Comparison of ENCODE assay signal across 12 mouse cellular contexts in the genomic region with DNA sequence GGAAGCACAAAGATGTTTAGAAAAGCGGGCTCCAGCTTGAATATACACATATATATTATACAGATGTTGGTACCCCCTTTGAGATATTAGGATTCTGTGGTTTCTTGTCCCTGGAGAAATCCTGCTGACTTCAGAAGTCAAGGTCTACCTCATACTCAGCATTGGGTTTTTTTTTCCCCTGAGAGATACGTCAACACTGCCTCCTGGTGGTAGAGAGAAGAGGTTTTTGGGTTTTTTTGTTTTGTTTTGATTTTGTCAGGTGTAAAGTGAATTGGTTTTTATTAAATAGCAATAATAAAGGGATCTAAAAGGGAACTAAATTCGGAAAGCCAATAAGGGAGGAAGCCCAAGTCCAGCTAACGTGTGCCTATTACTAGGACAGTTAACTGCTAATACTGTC.
DNase-seq lines count a peak whose midpoint lies in the region; ATAC-seq and TF ChIP-seq lines count a peak whose summit lies in the region.
"Had no signal": no experiment of that assay in that cellular context is flagged by ENCODE, and none has a peak within 500 bp of the region (broad histone marks: within the 10 kb centered on the region; RNA-seq: fewer than 3 reads in every experiment).

No protein-coding gene starts in this region.

- H3K4me2 ChIP-seq in kidney, embryonic 15.5 days = no peak overlapping the region
- H3K4me2 ChIP-seq: hindbrain, embryonic 13.5 days; liver, embryonic 15.5 days had no signal

- no peak overlapping the region for H3K9ac ChIP-seq in kidney, embryonic 15.5 days
- H3K9ac ChIP-seq: hindbrain, embryonic 13.5 days; liver, embryonic 15.5 days had no signal

- no peaks in the 10 kb centered on the region for H3K36me3 ChIP-seq in kidney, embryonic 15.5 days
- no peaks in the 10 kb centered on the region for H3K36me3 ChIP-seq in E14TG2a.4 (ENCODE audit: insufficient read depth, low read length)
- H3K36me3 ChIP-seq: hindbrain, embryonic 13.5 days; liver, embryonic 15.5 days had no signal

- H3K27me3 ChIP-seq in kidney, embryonic 15.5 days = no peaks in the 10 kb centered on the region
- no peaks in the 10 kb centered on the region for H3K27me3 ChIP-seq in E14TG2a.4 (ENCODE audit: insufficient read depth, low read length)
- H3K27me3 ChIP-seq: hindbrain, embryonic 13.5 days; liver, embryonic 15.5 days had no signal

- no peak overlapping the region for H3K4me3 ChIP-seq in kidney, embryonic 15.5 days (replicated peaks)
- no peak overlapping the region for H3K4me3 ChIP-seq in E14TG2a.4 (replicated peaks; ENCODE audit: low read length)
- H3K4me3 ChIP-seq: hindbrain, embryonic 13.5 days; liver, embryonic 15.5 days had no signal

- TF ChIP-seq CTCF in E14TG2a.4 (conservative IDR thresholded peaks at IDR 0.05; ENCODE audit: low read length) = peak; percentile 74

- 47% methylated on average over 4 of the region's 4 CpGs for WGBS in kidney, embryonic 15.5 days

- no peak for ATAC-seq in kidney, embryonic 15.5 days (replicated peaks; ENCODE audit: low FRiP score)
- ATAC-seq in common myeloid progenitor, adult 5-6 weeks (replicated peaks; ENCODE audit: low read depth, poor library complexity, severe bottlenecking) = 0 out of 2 replicates have a peak, but pooled peaks have one; percentile 52
- ATAC-seq in CD4-positive, CD25-positive, alpha-beta regulatory T cell, adult 4 months = no peak
- no peak for ATAC-seq in cerebellum, adult (ENCODE audit: insufficient number of reproducible peaks, low FRiP score, low TSS enrichment)

- H3K27ac ChIP-seq in kidney, embryonic 15.5 days = no peak overlapping the region
- H3K27ac ChIP-seq: hindbrain, embryonic 13.5 days; liver, embryonic 15.5 days had no signal

- DNase-seq in embryo, embryonic 10 days (ENCODE audit: low spot score) = peak; percentile 53
- DNase-seq in embryo, embryonic 9.5 days (ENCODE audit: extremely low spot score) = no peak
- peak; percentile 2 for DNase-seq in kidney, postnatal 14 days
- DNase-seq: adrenal gland, postnatal 25 days; gastrocnemius, postnatal 25 days had no signal

- no peaks in the 10 kb centered on the region for H3K4me1 ChIP-seq in kidney, embryonic 15.5 days
- H3K4me1 ChIP-seq in E14TG2a.4 (replicated peaks; ENCODE audit: low read depth, low read length) = peaks cover 37% of the 10 kb centered on the region
- H3K4me1 ChIP-seq: liver, embryonic 15.5 days had no signal

- H3K9me3 ChIP-seq in kidney, embryonic 15.5 days (replicated peaks) = no peaks in the 10 kb centered on the region
- no peaks in the 10 kb centered on the region for H3K9me3 ChIP-seq in E14TG2a.4 (ENCODE audit: low read length)
- H3K9me3 ChIP-seq: hindbrain, embryonic 13.5 days; liver, embryonic 15.5 days had no signal
